Mouse (Mus musculus): ENCODE results near the gene Ctrb1.

Gene Ctrb1

DNA sequence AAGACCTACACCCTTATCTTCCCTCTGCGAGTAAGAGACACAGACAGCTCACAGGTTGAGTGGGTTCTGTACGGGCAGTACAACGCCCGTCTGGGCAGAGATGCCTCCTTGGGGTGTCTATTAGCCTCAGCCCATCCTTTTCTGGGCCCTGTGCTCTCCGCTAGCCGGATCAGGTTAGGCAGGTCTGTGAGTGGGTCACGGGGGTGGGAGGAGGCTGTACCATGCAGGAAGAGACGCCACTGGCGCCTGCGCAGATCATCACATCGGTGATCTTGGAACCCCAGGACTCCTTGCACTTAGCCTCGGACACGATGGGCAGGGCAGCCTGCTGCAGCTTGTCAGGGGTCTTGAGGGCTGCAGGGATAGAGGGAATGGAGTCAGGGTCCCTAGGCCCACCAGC lies 3.9 kb downstream of the Ctrb1 start:
- Histone ChIP-seq H3K27me3 (ENCODE audit: insufficient read depth, low read length) (no peaks in the 10 kb centered on the region), H3K4me1 (replicated peaks; ENCODE audit: low read depth, low read length) (peaks cover 17% of the 10 kb centered on the region), H3K4me3 (replicated peaks; ENCODE audit: low read length) (peak overlapping the region; percentile 53), H3K9me3 (ENCODE audit: low read length) (peaks cover 12% of the 10 kb centered on the region), H3K36me3 (ENCODE audit: insufficient read depth, low read length) (no peaks in the 10 kb centered on the region)
- no peak for TF ChIP-seq NANOG (IDR thresholded peaks at IDR 0.05; ENCODE audit: borderline replicate concordance, low read length)
- TF ChIP-seq POU5F1 (IDR thresholded peaks at IDR 0.05; ENCODE audit: borderline replicate concordance, low read length), result no peak
- no peak for TF ChIP-seq CTCF (conservative IDR thresholded peaks at IDR 0.05; ENCODE audit: low read length)

DNA sequence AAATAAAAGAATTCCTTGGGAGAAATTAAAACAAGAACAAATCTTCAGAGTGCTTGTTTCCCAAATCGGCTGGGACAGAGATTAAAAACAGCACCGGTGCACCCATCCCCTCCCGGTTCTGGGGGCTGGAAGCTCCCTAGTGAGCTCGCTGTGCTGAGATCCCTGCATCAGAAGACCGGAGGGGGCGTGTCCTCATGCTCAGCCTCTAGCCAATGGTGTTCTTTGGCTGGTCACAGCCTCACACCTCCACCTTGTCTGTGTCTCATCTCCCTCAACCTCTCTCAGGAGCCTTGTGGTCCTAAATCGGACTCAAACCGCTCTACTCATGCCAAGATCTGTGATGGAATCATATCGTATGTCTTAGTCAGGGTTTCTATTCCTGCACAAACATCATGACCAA lies 8.3 kb downstream of the Ctrb1 start:
- no peak for TF ChIP-seq POU5F1 (IDR thresholded peaks at IDR 0.05; ENCODE audit: borderline replicate concordance, low read length)
- no peak for TF ChIP-seq CTCF (conservative IDR thresholded peaks at IDR 0.05; ENCODE audit: low read length)
- TF ChIP-seq NANOG (IDR thresholded peaks at IDR 0.05; ENCODE audit: borderline replicate concordance, low read length), result no peak
- Histone ChIP-seq H3K27me3 (ENCODE audit: insufficient read depth, low read length) (no peaks in the 10 kb centered on the region), H3K4me3 (replicated peaks; ENCODE audit: low read length) (no peak overlapping the region), H3K9me3 (ENCODE audit: low read length) (peaks cover 12% of the 10 kb centered on the region), H3K4me1 (replicated peaks; ENCODE audit: low read depth, low read length) (peaks cover 25% of the 10 kb centered on the region), H3K36me3 (ENCODE audit: insufficient read depth, low read length) (no peaks in the 10 kb centered on the region)

DNA sequence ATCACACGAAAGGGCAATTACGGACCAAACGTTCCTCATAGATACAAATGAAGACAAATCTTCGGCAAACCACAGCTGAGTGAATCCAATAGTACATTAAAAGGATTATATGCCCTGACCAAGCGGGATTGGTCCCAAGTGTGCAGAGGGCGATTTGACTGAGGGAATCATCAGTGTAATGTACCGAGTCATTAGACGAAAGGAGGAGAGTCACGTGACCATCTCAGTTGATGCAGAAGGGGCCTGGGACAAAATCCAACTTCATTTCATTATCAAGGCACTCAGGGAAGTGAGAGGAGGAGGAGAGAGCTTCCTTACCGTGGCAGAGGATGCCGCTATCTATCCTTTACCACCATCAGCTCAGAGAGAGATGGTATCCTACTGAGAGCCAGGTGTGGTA lies 9.7 kb downstream of the Ctrb1 start:
- H3K9me3 ChIP-seq (ENCODE audit: low read length), result peaks cover 13% of the 10 kb centered on the region
- TF ChIP-seq CTCF (conservative IDR thresholded peaks at IDR 0.05; ENCODE audit: low read length), result no peak
- peaks cover 16% of the 10 kb centered on the region; the same call in 1 of the 2 replicates for H3K4me1 ChIP-seq (replicated peaks; ENCODE audit: low read depth, low read length)
- H3K36me3 ChIP-seq (ENCODE audit: insufficient read depth, low read length), result no peaks in the 10 kb centered on the region
- H3K4me3 ChIP-seq (replicated peaks; ENCODE audit: low read length), result no peak overlapping the region
- H3K27me3 ChIP-seq (ENCODE audit: insufficient read depth, low read length), result no peaks in the 10 kb centered on the region

DNA sequence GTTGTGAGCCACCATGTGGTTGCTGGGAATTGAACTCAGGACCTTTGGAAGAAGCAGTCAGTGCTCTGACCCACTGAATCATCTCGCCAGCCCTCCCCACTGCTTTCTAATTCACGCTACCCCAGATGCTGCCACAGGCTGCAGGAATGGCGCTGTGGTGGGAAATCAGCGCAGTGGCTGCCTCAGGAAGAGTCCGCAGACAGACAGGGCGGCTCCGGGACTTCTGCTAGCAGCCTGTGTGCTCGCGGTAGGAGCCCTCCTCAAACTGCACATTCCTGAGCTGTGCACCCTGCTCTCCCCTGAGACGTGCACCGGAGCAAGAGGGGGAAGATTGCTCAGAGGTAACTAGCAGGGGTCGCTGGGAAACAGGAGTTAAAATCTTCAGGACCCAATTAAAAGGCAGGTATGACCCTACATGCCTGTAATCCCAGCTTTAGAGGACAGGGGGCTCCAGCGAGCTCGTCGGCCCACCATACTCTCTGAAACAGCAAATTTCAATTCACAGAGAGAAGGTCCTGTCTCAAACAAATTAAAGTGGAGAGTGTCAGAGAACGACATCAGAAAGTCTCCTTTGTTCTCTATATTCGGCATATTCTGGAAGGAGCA lies 10.3 kb downstream of the Ctrb1 start:
- H3K9me3 ChIP-seq (ENCODE audit: low read length), result peaks cover 9% of the 10 kb centered on the region
- TF ChIP-seq POU5F1 (IDR thresholded peaks at IDR 0.05; ENCODE audit: borderline replicate concordance, low read length), result no peak
- peak; percentile 58 for TF ChIP-seq CTCF (conservative IDR thresholded peaks at IDR 0.05; ENCODE audit: low read length)
- H3K4me1 ChIP-seq (replicated peaks; ENCODE audit: low read depth, low read length), result peaks cover 16% of the 10 kb centered on the region
- peak overlapping the region; percentile 78 for H3K4me3 ChIP-seq (replicated peaks; ENCODE audit: low read length)
- no peaks in the 10 kb centered on the region for H3K36me3 ChIP-seq (ENCODE audit: insufficient read depth, low read length)
- no peaks in the 10 kb centered on the region for H3K27me3 ChIP-seq (ENCODE audit: insufficient read depth, low read length)

DNA sequence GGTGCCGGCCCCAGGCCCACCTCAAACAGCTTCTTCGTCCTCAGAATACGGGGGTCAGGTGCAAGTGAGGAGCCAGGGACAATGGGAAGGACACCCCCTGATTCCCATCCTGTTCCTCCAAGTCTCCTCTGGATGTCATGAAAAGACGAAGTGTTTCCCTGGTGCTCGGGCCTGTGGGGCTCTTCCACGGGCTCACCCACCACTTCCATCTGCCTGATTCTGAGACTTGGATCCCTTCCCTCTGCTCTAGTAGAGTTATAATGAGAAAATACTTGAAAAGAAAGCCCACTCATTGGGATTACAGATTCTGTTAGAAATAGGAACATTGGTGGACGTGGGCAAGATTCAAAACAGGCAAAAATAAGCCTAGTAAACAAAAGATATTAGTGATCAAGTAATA lies 12.0 kb downstream of the Ctrb1 start:
- Histone ChIP-seq H3K4me3 (replicated peaks; ENCODE audit: low read length) (no peak overlapping the region), H3K27me3 (ENCODE audit: insufficient read depth, low read length) (no peaks in the 10 kb centered on the region), H3K4me1 (replicated peaks; ENCODE audit: low read depth, low read length) (peaks cover 16% of the 10 kb centered on the region), H3K36me3 (ENCODE audit: insufficient read depth, low read length) (no peaks in the 10 kb centered on the region), H3K9me3 (ENCODE audit: low read length) (peaks cover 9% of the 10 kb centered on the region)
- no peak for TF ChIP-seq NANOG (IDR thresholded peaks at IDR 0.05; ENCODE audit: borderline replicate concordance, low read length)
- no peak for TF ChIP-seq CTCF (conservative IDR thresholded peaks at IDR 0.05; ENCODE audit: low read length)
- TF ChIP-seq POU5F1 (IDR thresholded peaks at IDR 0.05; ENCODE audit: borderline replicate concordance, low read length), result no peak

DNA sequence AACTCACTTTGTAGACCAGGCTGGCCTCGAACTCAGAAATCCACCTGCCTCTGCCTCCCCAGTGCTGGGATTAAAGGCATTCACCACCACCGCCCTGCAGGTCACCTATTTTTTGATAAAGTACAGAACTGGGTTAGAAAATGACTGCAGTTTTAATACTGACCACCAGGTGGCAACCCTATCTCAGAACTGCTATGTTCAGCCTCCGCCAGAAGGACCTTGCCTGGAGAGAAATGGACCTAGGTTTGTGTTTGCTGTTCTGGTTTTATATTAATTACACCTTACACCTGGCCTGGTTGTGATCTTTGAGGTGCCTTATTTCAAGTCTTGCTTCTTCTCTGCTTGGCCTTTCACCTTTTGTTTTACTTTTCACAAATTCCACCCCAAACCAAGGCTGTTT lies 12.7 kb downstream of the Ctrb1 start:
- Histone ChIP-seq H3K9me3 (ENCODE audit: low read length) (peaks cover 9% of the 10 kb centered on the region), H3K27me3 (ENCODE audit: insufficient read depth, low read length) (no peaks in the 10 kb centered on the region), H3K36me3 (ENCODE audit: insufficient read depth, low read length) (no peaks in the 10 kb centered on the region), H3K4me3 (replicated peaks; ENCODE audit: low read length) (no peak overlapping the region), H3K4me1 (replicated peaks; ENCODE audit: low read depth, low read length) (peaks cover 16% of the 10 kb centered on the region)
- TF ChIP-seq CTCF (conservative IDR thresholded peaks at IDR 0.05; ENCODE audit: low read length) (peak; percentile 50), NANOG (IDR thresholded peaks at IDR 0.05; ENCODE audit: borderline replicate concordance, low read length) (no peak)

DNA sequence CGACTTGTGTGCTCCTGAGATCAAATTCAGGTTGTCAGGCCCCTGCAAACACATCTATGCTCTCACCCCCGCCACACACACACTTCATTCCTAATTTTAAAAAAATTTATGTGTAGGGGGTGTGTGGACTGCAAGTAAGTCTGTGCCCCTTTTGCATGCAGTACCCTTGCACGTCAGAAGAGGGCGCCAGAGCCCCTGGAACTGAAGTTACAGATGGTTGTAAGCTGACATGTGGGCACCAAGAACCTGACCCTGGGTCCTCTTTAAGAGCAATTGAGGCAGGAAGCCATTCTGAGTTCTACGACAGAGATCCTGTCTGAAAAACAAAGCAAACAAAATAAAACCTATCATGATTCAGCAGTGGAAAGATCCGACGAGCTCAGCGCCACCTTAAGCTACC lies 14.6 kb downstream of the Ctrb1 start:
- H3K9me3 ChIP-seq (ENCODE audit: low read length), result peaks cover 9% of the 10 kb centered on the region
- H3K27me3 ChIP-seq (ENCODE audit: insufficient read depth, low read length), result no peaks in the 10 kb centered on the region
- H3K36me3 ChIP-seq (ENCODE audit: insufficient read depth, low read length), result peaks cover 13% of the 10 kb centered on the region
- no peak overlapping the region for H3K4me3 ChIP-seq (replicated peaks; ENCODE audit: low read length)
- no peak for TF ChIP-seq POU5F1 (IDR thresholded peaks at IDR 0.05; ENCODE audit: borderline replicate concordance, low read length)
- TF ChIP-seq CTCF (conservative IDR thresholded peaks at IDR 0.05; ENCODE audit: low read length), result peak; percentile 85
- TF ChIP-seq NANOG (IDR thresholded peaks at IDR 0.05; ENCODE audit: borderline replicate concordance, low read length), result no peak
- H3K4me1 ChIP-seq (replicated peaks; ENCODE audit: low read depth, low read length), result peaks cover 9% of the 10 kb centered on the region

DNA sequence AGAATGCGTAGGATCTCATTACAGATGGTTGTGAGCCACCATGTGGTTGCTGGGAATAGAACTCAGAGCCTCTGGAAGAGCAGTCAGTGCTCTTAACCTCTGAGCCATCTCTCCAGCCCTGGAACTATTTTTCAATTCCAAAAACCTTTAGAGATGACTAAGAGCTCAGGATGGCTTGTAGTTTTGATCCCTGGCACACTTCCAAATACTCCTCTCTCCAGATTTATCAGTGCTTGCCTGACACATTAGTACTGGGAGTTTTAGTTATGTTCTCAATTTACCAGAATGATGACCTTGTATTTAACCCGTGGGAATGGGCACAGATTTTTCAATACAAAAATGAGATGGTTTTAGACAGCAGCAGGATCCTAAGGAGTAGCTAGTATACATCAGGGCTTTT lies 24.1 kb downstream of the Ctrb1 start:
- Histone ChIP-seq H3K36me3 (ENCODE audit: insufficient read depth, low read length) (peaks cover 68% of the 10 kb centered on the region), H3K9me3 (ENCODE audit: low read length) (no peaks in the 10 kb centered on the region), H3K4me3 (replicated peaks; ENCODE audit: low read length) (no peak overlapping the region), H3K4me1 (replicated peaks; ENCODE audit: low read depth, low read length) (peaks cover 13% of the 10 kb centered on the region), H3K27me3 (ENCODE audit: insufficient read depth, low read length) (no peaks in the 10 kb centered on the region)
- TF ChIP-seq NANOG (IDR thresholded peaks at IDR 0.05; ENCODE audit: borderline replicate concordance, low read length), result no peak
- no peak for TF ChIP-seq POU5F1 (IDR thresholded peaks at IDR 0.05; ENCODE audit: borderline replicate concordance, low read length)
- TF ChIP-seq CTCF (conservative IDR thresholded peaks at IDR 0.05; ENCODE audit: low read length), result no peak

DNA sequence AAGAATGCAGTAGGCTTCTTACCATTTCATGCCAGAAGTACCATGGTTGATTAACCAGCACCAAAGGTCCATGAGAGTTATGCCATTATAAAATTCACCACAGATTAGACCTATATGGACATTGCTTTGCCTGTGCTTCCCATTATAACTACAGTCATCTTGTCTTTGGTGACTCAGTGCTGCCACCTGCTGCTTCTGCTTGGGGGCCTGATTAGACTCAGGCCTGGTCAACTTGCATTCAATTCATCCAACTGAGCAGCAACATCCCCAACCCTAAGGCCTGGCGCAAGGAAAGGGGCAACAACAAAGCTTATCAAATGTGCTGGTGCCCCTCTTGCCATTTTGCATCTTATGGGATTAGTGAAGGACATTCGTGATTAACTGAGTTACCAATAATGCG lies 28.3 kb downstream of the Ctrb1 start:
- TF ChIP-seq NANOG (IDR thresholded peaks at IDR 0.05; ENCODE audit: borderline replicate concordance, low read length), result no peak
- peak; percentile 81 for TF ChIP-seq CTCF (conservative IDR thresholded peaks at IDR 0.05; ENCODE audit: low read length)
- H3K4me3 ChIP-seq (replicated peaks; ENCODE audit: low read length), result no peak overlapping the region
- no peaks in the 10 kb centered on the region for H3K27me3 ChIP-seq (ENCODE audit: insufficient read depth, low read length)
- peaks cover 19% of the 10 kb centered on the region for H3K4me1 ChIP-seq (replicated peaks; ENCODE audit: low read depth, low read length)
- no peaks in the 10 kb centered on the region for H3K9me3 ChIP-seq (ENCODE audit: low read length)
- peaks cover 59% of the 10 kb centered on the region for H3K36me3 ChIP-seq (ENCODE audit: insufficient read depth, low read length)

All from E14TG2a.4 (cell line).